Comparison of ENCODE assay signal across 10 mouse cellular contexts in the genomic region with DNA sequence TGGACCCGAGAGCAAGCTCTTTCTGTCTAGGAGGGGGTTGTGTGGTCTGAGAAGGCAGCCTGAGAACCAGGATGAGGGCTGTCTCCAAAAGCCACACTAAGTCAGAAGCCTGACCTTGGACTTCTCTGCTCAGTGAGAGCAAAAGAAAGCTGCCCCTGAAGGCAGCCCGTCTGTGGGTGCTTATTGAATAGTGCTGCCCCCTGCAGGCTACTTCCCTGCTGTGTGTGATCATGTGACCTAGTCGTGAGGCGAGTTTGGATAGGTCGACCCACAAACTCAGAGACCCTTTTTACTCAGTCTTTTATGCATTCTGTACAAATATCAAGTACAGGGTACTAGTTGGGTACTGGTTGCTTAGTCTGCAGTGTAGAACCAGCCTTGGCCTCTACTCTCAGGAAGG. TPM values are rescaled to one million over a fixed set of nuclear protein-coding genes. Genes with fewer than 3 reads are reported as not detected.
A peak's percentile ranks its signal among the peaks of the same experiment; 100 is the strongest.
DNase-seq lines count a peak whose midpoint lies in the region; ATAC-seq and TF ChIP-seq lines count a peak whose summit lies in the region.
"Had no signal": no experiment of that assay in that cellular context is flagged by ENCODE, and none has a peak within 500 bp of the region (broad histone marks: within the 10 kb centered on the region; RNA-seq: fewer than 3 reads in every experiment).

No protein-coding gene starts in this region.

- ATAC-seq in kidney, embryonic 16.5 days (ENCODE audit: low FRiP score, low TSS enrichment): no peak

- 82% methylated on average over 5 of the region's 5 CpGs for WGBS in cerebellum, adult 2 months
- WGBS in kidney, embryonic 16.5 days: 85% methylated on average over 5 of the region's 5 CpGs

- H3K4me2 ChIP-seq in kidney, embryonic 16.5 days (replicated peaks; ENCODE audit: low read depth, low read length): no peak overlapping the region
- H3K4me2 ChIP-seq: neural tube, embryonic 13.5 days had no signal

- H3K27ac ChIP-seq in cerebellum, adult 2 months (ENCODE audit: insufficient read depth, low read length): no peak overlapping the region
- H3K27ac ChIP-seq in kidney, embryonic 16.5 days (ENCODE audit: low read length): no peak overlapping the region
- H3K27ac ChIP-seq: neural tube, embryonic 13.5 days had no signal

- no peak overlapping the region for H3K9ac ChIP-seq in kidney, embryonic 16.5 days (replicated peaks; ENCODE audit: low read length)

- DNase-seq in cerebellum, adult 2 months: no peak
- no peak for DNase-seq in cerebellum, postnatal 10 days
- DNase-seq in 3T3-L1 (ENCODE audit: low read depth, low spot score): peak; percentile 47
- DNase-seq in brain, embryonic 14.5 days (ENCODE audit: low read depth): no peak
- peak; percentile 9 for DNase-seq in lung, postnatal 25 days (ENCODE audit: low spot score)
- DNase-seq in cerebellum, adult 9-11 months: no peak
- DNase-seq in heart, adult 18-20 months: no peak

- H3K4me3 ChIP-seq in cerebellum, adult 2 months (replicated peaks; ENCODE audit: insufficient read depth, low read depth, low read length): no peak overlapping the region
- H3K4me3 ChIP-seq in kidney, embryonic 16.5 days (ENCODE audit: low read length): no peak overlapping the region
- H3K4me3 ChIP-seq: neural tube, embryonic 13.5 days had no signal

- no peak for TF ChIP-seq POLR2A in cerebellum, adult 2 months (IDR thresholded peaks at IDR 0.05; ENCODE audit: borderline replicate concordance, insufficient read depth, low read length)
- no peak for TF ChIP-seq POLR2A in brain, embryonic 14.5 days (IDR thresholded peaks at IDR 0.05; ENCODE audit: borderline replicate concordance, extremely low read depth, insufficient read depth, insufficient read length, poor library complexity, severe bottlenecking)

- TF ChIP-seq CTCF in cerebellum, adult 2 months (IDR thresholded peaks at IDR 0.05; ENCODE audit: borderline replicate concordance, insufficient read depth, low read depth, low read length): peak; percentile 12; the same call in 1 of the 2 replicates
- TF ChIP-seq CTCF in brain, embryonic 14.5 days (IDR thresholded peaks at IDR 0.05; ENCODE audit: borderline replicate concordance, extremely low read depth, insufficient read depth, insufficient read length): peak; percentile 21; the same call in 1 of the 2 replicates

- H3K36me3 ChIP-seq in kidney, embryonic 16.5 days (ENCODE audit: insufficient read depth, low read length): no peaks in the 10 kb centered on the region
- H3K36me3 ChIP-seq: neural tube, embryonic 13.5 days had no signal

- no peaks in the 10 kb centered on the region for H3K27me3 ChIP-seq in cerebellum, adult 2 months (ENCODE audit: control insufficient read depth, insufficient read depth, low read length)
- no peaks in the 10 kb centered on the region; the same call in 1 of the 2 replicates for H3K27me3 ChIP-seq in kidney, embryonic 16.5 days (ENCODE audit: insufficient read depth, low read length)
- H3K27me3 ChIP-seq: neural tube, embryonic 13.5 days had no signal

- H3K4me1 ChIP-seq in cerebellum, adult 2 months (ENCODE audit: control insufficient read depth, insufficient read depth, low read length): 0 out of 2 replicates have a peak, but pooled peaks cover 3% of the 10 kb centered on the region
- H3K4me1 ChIP-seq in kidney, embryonic 16.5 days (ENCODE audit: insufficient read depth, low read length): peaks cover 14% of the 10 kb centered on the region

- no peaks in the 10 kb centered on the region for H3K9me3 ChIP-seq in kidney, embryonic 16.5 days (ENCODE audit: low read length)
- H3K9me3 ChIP-seq: neural tube, embryonic 13.5 days had no signal

RNA-seq across cellular contexts. Expression of gene Wwox, which starts 21.1 kb away (rescaled TPM):
- polyA plus RNA-seq in cerebellum, adult 2 months (2012; rRNA removed): 35.2 and 35.3 TPM in 2 replicates
- polyA plus RNA-seq in brain, embryonic 14.5 days (2012; rRNA removed): 8.7 and 11.0 TPM in 2 replicates
- 1 to 10 TPM; 3.8 to 5.3 TPM for total RNA-seq in heart, adult 18-20 months (2021)
- polyA plus RNA-seq in kidney, embryonic 16.5 days (2015; fragmentation: Nextera tagmentation; extraction: Ambion mirVana): 19.7 and 20.2 TPM in 2 replicates

RNA-seq across cellular contexts. Expression of gene Clec3a, which starts 42.7 kb away (rescaled TPM):
- not detected in 2 replicates for polyA plus RNA-seq in cerebellum, adult 2 months (2012; rRNA removed)
- polyA plus RNA-seq in brain, embryonic 14.5 days (2012; rRNA removed): not detected in 2 replicates
- under 1 TPM in 1 of 2 experiments, not detected in 1; 0.65 TPM for total RNA-seq in heart, adult 18-20 months (2021)
- not detected in 2 replicates for polyA plus RNA-seq in kidney, embryonic 16.5 days (2015; fragmentation: Nextera tagmentation; extraction: Ambion mirVana)
- polyA plus RNA-seq: intestine, embryonic 14.5 days; neural tube, embryonic 13.5 days had no signal

Comparison
In these comparisons a context has a peak if more than half of its experiments do, and no peak if none do; other contexts are left out.
1. DNase-seq: peak in 3T3-L1 (single experiment) and lung, postnatal 25 days (single experiment); none in cerebellum, adult 2 months (0 of 2), cerebellum, postnatal 10 days (0 of 2), brain, embryonic 14.5 days (single experiment), cerebellum, adult 9-11 months (single experiment) and heart, adult 18-20 months (0 of 2).